Mouse (Mus musculus) heart, embryonic 16.5 days (tissue): ENCODE data around the gene Saal1. TPM values are rescaled to one million over a fixed set of nuclear protein-coding genes. Genes with fewer than 3 reads are reported as not detected.
"Not testable (repeated sequence)": the region's sequence is repeated elsewhere in the genome, so short reads cannot be mapped to it uniquely, and the experiment has no call there.

ENCODE experiments used
- ATAC-seq: fragments of 200-750 bp; cut with Nextera tagmentation; replicated peaks from 2 replicates; pipeline ENCODE4 v1.8.0; 2017; ENCODE audit warnings: moderate number of reproducible peaks; ENCODE audit not compliant: insufficient read depth, low FRiP score; ENCODE audit errors: extremely low read depth
- H3K27ac ChIP-seq: fragments of 300-500 bp; sonication (generic); 2 replicates; pipeline ENCODE4 v1.5.1; 2014; ENCODE audit warnings: mild to moderate bottlenecking, low read length, control low read depth, moderate library complexity
- H3K27me3 ChIP-seq: fragments of 300-500 bp; sonication (generic); 2 replicates; pipeline ENCODE4 v1.6.1; 2014; ENCODE audit warnings: low read length, mixed read lengths; ENCODE audit not compliant: control insufficient read depth, insufficient read depth
- H3K36me3 ChIP-seq: fragments of 300-500 bp; sonication (generic); 2 replicates; pipeline ENCODE4 v1.6.1; 2014; ENCODE audit not compliant: control insufficient read depth, insufficient read depth
- H3K4me1 ChIP-seq: fragments of 300-500 bp; sonication (generic); 2 replicates; pipeline ENCODE4 v1.6.1; 2014; ENCODE audit warnings: low read length, mixed read lengths; ENCODE audit not compliant: control insufficient read depth, insufficient read depth
- H3K4me2 ChIP-seq: fragments of 300-500 bp; sonication (generic); 2 replicates; pipeline ENCODE4 v1.6.1; 2014; ENCODE audit warnings: low read depth, mild to moderate bottlenecking, control low read depth, low read length
- H3K4me3 ChIP-seq: fragments of 300-500 bp; sonication (generic); 2 replicates; pipeline ENCODE4 v1.5.1; 2014; ENCODE audit warnings: mild to moderate bottlenecking, control low read depth, low read length
- H3K9ac ChIP-seq: fragments of 300-500 bp; sonication (generic); 2 replicates; pipeline ENCODE4 v1.6.1; 2014; ENCODE audit warnings: low read length, control low read depth
- H3K9me3 ChIP-seq: fragments of 300-500 bp; sonication (generic); replicated peaks from 2 replicates; pipeline ENCODE4 v1.6.1; 2016; ENCODE audit warnings: low read length; ENCODE audit not compliant: control insufficient read depth
- WGBS: fragments of 180-500 bp; shearing (Covaris S2); extraction: QIAGEN DNeasy Blood & Tissue Kit; methylation state at CpG from one replicate; pipeline ENCODE4 v1.1.7; 2014; 5-methylcytosine and 5-hydroxymethylcytosine counted together
- polyA plus RNA-seq: library from polyadenylated mRNA; unstranded; fragments of >200 nt; fragmentation: Nextera tagmentation; extraction: Ambion mirVana; gene quantifications from 2 replicates; pipeline ENCODE4 v1.2.1, GENCODE M21; 2015

Gene Saal1
- polyA plus RNA-seq, 1 experiment from 2014 or later: 15.4 TPM

DNA sequence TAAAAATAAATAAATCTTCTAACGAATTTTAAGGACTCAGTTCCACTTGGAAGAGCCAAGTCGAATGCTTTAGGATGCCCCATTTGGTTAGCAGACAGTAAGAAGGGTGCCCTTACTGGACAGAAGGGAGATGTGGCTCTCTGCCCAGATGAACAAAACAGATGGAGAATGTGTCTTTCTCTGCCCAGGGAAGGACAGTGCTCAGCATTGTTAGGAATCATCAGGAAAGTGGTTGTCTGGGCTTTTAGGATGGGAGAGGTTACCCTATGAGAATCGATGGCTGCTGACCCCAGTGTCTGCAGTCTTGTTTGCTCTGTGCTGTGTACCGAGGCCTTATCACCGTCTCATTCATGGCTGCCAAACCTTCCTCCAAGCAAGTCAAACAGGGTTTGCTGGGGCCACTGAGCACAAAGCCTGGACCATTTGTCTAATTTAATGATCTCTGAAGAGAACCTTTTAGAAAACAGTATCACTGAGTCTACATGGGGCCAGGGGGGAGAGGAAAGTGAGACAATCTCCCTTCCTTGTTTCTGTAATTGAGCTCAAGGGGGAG is 33.6 kb downstream of the Saal1 start:
- H3K4me2 ChIP-seq: no peak overlapping the region
- H3K9ac ChIP-seq: no peak overlapping the region
- H3K36me3 ChIP-seq: no peaks in the 10 kb centered on the region
- ATAC-seq: no peak
- no peaks in the 10 kb centered on the region for H3K9me3 ChIP-seq
- H3K4me1 ChIP-seq: no peaks in the 10 kb centered on the region
- no peak overlapping the region for H3K27ac ChIP-seq
- H3K27me3 ChIP-seq: no peaks in the 10 kb centered on the region
- WGBS: 48% methylated on average over 5 of the region's 5 CpGs
- H3K4me3 ChIP-seq: no peak overlapping the region

DNA sequence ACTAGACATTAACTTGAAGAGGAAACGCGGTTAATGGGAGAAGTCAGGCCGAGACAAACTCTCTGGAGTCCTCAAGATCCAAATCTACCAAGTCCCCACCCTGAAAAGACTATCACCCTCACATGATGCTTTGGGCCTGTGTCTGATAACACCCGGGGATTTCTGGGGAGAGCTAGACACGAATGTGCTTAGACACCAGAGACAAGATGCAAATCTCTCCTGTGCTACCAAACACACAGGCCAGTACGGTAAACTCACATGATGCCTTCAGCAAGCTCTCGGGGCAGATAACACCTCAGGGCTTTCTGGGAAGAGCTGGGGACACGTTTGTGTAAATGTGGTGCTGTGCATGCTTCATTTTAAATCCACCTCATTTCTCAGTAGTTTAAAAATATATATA is 34.6 kb downstream of the Saal1 start:
- no peaks in the 10 kb centered on the region for H3K4me1 ChIP-seq
- H3K9ac ChIP-seq: no peak overlapping the region
- no peaks in the 10 kb centered on the region for H3K27me3 ChIP-seq
- H3K9me3 ChIP-seq: no peaks in the 10 kb centered on the region
- 68% methylated on average over 8 of the region's 8 CpGs for WGBS
- no peak for ATAC-seq
- H3K36me3 ChIP-seq: no peaks in the 10 kb centered on the region
- H3K4me3 ChIP-seq: no peak overlapping the region
- no peak overlapping the region for H3K27ac ChIP-seq
- H3K4me2 ChIP-seq: no peak overlapping the region

DNA sequence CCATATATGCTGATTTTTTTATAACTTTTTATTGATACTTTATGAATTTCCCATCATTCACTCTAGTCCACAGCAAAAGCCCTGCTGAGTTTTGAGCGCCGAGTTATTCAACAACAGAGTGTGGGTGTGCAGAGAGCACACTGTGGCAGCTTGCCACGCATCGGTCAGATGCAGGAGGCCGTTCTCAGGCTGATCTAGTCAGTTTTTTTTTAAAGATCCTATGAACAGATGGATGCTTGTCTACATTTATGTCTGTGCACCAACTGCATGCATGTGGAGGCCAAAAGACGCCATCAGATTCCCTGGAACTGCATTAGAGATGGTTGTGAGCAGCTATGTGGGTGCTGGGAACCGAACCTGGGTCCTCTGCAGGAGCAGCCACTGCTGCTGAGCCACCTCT is 35.4 kb downstream of the Saal1 start:
- Histone ChIP-seq H3K9ac (no peak overlapping the region), H3K36me3 (no peaks in the 10 kb centered on the region), H3K4me3 (no peak overlapping the region), H3K9me3 (no peaks in the 10 kb centered on the region), H3K4me2 (no peak overlapping the region), H3K27me3 (no peaks in the 10 kb centered on the region), H3K27ac (no peak overlapping the region), H3K4me1 (no peaks in the 10 kb centered on the region)
- ATAC-seq: no peak
- 82% methylated on average over 7 of the region's 7 CpGs for WGBS

DNA sequence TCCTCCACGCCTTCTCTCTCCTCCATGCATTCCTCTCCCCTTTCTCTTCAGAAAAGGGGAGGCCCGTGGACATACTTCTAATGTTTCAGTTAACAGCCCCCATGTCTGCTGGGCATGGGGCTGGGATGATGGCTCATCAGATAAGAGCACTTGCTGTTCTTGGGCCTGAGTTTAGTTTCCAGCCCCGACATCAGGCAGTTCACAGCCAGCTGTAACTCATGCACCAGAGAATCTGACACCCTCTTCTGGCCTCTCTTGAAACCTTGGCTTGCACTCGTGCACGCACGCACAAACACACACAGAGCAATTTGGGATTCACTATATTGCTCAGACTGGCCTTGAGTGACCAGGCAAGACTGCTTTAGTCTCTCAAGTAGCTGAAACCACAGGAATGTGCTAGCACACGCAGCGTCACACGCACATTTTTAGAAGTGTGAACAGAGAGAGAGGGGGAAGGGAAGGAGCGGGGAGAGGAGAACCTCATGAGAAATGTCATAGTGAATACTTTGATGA is 38.3 kb downstream of the Saal1 start, which contains the start of gene Tph1:
Gene Tph1 (minus strand): TSS at position 378 of the 513 bp plus-strand sequence.
- H3K4me2 ChIP-seq: no peak within 1 kb of the TSS
- no peak within 1 kb of the TSS for H3K9ac ChIP-seq
- H3K27me3 ChIP-seq: no peaks in the 10 kb centered on the region; the same call in 1 of the 2 replicates
- no peak for ATAC-seq
- no peaks in the 10 kb centered on the region for H3K9me3 ChIP-seq
- H3K36me3 ChIP-seq: no peaks in the 10 kb centered on the region
- peaks cover 2% of the 10 kb centered on the region; the same call in 1 of the 2 replicates for H3K4me1 ChIP-seq
- H3K4me3 ChIP-seq: no peak within 1 kb of the TSS
- no peak within 1 kb of the TSS for H3K27ac ChIP-seq
- 30% methylated on average over 10 of the region's 10 CpGs for WGBS

DNA sequence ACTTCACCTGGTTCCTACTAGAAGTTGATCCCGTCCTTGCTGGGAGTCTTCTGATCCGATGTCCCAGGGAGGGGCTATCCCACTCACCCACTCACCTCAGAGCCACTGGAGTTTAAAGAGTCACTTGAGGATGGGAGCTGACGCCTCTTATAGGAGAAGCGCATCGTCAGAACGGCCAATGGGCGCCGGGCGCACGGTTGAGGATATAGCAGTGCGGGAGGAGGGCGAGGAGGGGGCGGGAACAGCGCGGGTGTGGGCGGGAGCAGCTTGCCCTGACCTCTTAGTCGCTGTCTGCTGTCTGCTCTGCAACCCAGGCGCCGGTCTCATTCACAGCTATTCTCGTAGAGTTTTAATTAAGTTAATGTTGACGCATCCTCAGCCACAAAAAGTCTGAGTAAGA is 43.2 kb downstream of the Saal1 start:
- H3K27ac ChIP-seq: no peak overlapping the region
- H3K9me3 ChIP-seq: no peaks in the 10 kb centered on the region
- H3K4me2 ChIP-seq: peak overlapping the region; percentile 29
- peak overlapping the region; percentile 10; the same call in 1 of the 2 replicates for H3K4me3 ChIP-seq
- peaks cover 2% of the 10 kb centered on the region; the same call in 1 of the 2 replicates for H3K4me1 ChIP-seq
- peaks cover 5% of the 10 kb centered on the region for H3K27me3 ChIP-seq
- no peak for ATAC-seq
- no peak overlapping the region for H3K9ac ChIP-seq
- 2% methylated on average over 21 of the region's 21 CpGs for WGBS
- H3K36me3 ChIP-seq: no peaks in the 10 kb centered on the region

DNA sequence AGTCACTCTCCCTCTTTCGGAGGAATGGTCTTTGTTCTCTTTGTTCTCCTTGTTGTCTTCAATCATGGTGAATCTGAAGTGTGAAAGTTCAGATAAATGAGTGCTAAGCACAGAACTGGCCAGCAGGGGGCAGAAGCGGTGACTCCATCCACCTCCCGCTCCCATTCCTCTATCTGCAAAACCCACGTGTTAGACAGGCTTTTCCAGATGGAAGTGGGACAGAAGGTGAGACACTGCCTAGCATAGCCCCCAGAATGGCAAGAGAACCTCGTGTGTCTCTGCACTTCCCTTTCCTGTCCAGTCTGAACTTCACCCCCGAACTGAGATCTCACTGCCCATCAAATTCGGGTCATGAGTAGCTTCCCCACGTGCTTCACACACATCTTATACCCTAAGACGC is 45.2 kb downstream of the Saal1 start:
- 36% methylated on average over 9 of the region's 9 CpGs for WGBS
- Histone ChIP-seq H3K9ac (no peak overlapping the region), H3K9me3 (no peaks in the 10 kb centered on the region), H3K27me3 (peaks cover 5% of the 10 kb centered on the region), H3K36me3 (no peaks in the 10 kb centered on the region), H3K4me3 (no peak overlapping the region), H3K4me1 (peaks cover 2% of the 10 kb centered on the region; the same call in 1 of the 2 replicates), H3K4me2 (no peak overlapping the region), H3K27ac (no peak overlapping the region)
- no peak for ATAC-seq

DNA sequence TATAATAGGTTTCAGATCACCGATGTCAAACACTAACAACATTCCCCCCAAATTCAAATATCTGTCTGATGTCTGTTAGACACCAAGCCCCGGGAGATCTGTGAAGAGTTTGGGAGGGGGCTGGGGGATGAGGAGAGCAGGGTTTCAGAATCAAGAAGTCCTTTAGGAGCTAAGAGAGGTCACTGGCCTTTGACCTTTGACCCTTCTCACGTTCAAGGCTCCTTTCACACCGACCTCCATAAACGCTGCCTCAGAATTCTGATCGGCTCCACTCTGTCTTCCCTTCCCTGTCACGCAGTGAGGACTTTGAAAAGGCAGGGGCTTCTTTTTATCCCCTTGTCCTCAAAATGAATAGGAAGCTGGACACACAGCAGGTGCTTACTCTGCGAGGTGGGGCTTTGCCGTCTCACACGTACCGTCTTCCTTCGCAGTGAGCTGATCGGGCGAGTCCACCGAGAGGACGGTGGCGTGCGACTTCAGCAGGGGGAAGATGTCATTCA is 48.8 kb downstream of the Saal1 start:
- no peaks in the 10 kb centered on the region for H3K9me3 ChIP-seq
- 56% methylated on average over 18 of the region's 18 CpGs for WGBS
- H3K27ac ChIP-seq: no peak overlapping the region
- ATAC-seq: no peak
- no peak overlapping the region for H3K4me2 ChIP-seq
- H3K4me3 ChIP-seq: no peak overlapping the region
- H3K36me3 ChIP-seq: no peaks in the 10 kb centered on the region
- no peaks in the 10 kb centered on the region for H3K4me1 ChIP-seq
- peaks cover 4% of the 10 kb centered on the region; the same call in 1 of the 2 replicates for H3K27me3 ChIP-seq
- H3K9ac ChIP-seq: no peak overlapping the region

DNA sequence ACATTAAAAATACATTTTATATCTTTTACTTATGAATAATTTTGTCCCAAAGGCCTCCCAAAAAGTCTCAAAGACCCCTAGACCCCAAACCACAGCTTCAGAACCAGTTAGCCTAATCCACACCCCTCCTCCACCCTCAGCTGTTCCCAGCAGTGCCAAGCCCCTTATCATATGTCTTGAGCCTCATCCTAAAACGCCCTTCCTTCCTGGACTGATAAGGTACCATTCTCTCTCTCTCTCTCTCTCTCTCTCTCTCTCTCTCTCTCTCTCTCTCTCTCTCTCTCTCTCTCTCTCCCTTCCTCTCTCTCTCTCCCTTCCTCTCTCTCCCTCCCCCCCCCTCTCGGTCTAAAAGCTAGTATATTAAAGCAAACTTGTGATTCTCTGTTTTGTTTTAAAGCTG is 58.2 kb downstream of the Saal1 start:
- H3K9me3 ChIP-seq: no peaks in the 10 kb centered on the region
- ATAC-seq: no peak
- H3K27me3 ChIP-seq: no peaks in the 10 kb centered on the region
- H3K4me1 ChIP-seq: no peaks in the 10 kb centered on the region
- H3K4me3 ChIP-seq: no peak overlapping the region
- no peak overlapping the region for H3K9ac ChIP-seq
- no peak overlapping the region for H3K4me2 ChIP-seq
- no peaks in the 10 kb centered on the region for H3K36me3 ChIP-seq
- no peak overlapping the region for H3K27ac ChIP-seq
- 48% methylated on average over 2 of the region's 2 CpGs for WGBS

DNA sequence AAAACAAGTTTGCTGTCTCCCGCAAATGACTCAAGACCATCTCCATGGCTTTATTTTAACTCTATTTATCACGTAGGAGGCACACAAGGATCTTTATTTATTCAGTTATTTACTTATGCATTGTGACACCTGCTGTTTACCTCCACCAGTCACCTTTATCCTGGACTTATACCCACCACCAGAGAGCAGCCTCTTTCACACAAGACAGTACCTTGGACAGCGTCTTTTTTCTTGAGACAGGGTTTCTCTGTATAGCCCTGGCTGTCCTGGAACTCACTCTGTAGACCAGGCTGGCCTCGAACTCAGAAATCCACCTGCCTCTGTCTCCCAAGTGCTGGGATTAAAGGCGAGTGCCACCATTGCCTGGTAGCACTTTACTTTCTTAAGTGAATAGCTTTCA is 60.2 kb downstream of the Saal1 start:
- H3K9ac ChIP-seq, H3K4me1 ChIP-seq, ATAC-seq, H3K9me3 ChIP-seq, H3K36me3 ChIP-seq, H3K27ac ChIP-seq, H3K27me3 ChIP-seq, H3K4me3 ChIP-seq, H3K4me2 ChIP-seq: not testable (repeated sequence)
- WGBS: 34% methylated on average over 5 of the region's 5 CpGs
